Mouse (Mus musculus): ENCODE results near the gene Xpa.

GRCm38 (mm10) chr4:46165831-46166230, 30.3 kb downstream of the Xpa start:
- TF ChIP-seq CTCF (IDR thresholded peaks at IDR 0.05; ENCODE audit: low read depth, low read length) (no peak), POLR2A (IDR thresholded peaks at IDR 0.05; ENCODE audit: extremely low read depth, insufficient read depth, low read length) (no peak)
